Mouse (Mus musculus) hindlimb bud, embryonic 11.5 days (tissue): ENCODE measurements at regions not wholly inside any gene's neighbourhood (a gene's known extent, or its start where the extent isn't known, plus 50 kb on each side); places are given as distances from the start of the nearest gene placed in this dataset.
"Not testable (repeated sequence)": the region's sequence is repeated elsewhere in the genome, so short reads cannot be mapped to it uniquely, and the experiment has no call there.

Experiments
- DNase-seq: peaks from one replicate; pipeline ENCODE4 v3.0.0-alpha.2; 2012; ENCODE audit warnings: low read depth, low spot score; ENCODE audit errors: extremely low spot score

DNA sequence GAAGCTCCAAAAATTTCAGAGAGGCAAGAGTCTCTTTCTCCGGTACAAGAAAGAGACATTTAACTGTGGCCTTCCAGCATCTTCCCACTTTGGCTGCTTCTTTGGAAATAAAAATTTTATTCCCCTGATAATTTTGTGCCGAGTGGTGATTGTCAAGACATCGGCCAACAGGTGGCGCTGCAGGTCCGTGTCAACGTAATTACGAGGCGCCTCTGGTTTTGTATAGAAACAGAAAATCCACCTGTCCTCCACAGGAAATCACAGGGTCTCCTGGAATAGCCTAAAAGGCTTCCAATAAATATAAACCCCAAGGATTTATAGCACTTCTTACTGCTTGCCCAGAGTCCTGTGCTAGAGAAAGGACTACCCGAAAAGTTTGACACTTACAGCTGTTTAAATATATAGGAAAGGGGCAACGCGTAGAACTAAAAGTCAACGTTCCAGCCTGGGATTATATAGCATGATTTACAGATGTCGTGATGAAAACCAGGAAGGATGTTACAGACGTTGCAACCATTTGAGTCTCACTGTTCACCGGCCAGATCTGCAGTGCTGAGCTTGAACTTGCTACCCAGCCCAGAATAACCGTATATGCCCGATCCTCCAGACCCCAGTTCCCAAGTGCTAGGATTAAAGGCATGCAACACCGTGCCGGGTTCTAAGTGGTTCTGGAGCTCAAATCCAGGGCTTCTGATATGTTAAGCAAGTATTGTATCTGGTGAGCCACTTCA is 251.3 kb upstream of the Tgfbr2 start:
- peak; percentile 80 for DNase-seq

DNA sequence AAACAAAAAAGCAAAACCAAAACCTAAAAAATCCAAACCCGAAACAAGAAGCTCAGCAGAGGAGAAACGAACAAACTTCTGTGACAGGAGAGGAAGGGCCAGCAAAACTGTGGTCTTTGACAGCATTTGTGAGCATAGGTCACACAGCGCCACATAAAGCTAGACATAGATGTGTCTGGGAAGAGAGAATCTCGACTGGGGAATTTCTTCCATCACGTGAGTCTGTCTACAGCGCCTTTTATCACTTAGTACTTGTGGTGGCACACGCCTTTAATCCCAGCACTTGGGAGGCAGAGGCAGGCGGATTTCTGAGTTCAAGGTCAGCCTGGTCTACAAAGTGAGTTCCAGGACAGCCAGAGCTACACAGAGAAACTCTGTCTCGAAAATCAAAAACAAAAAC is 250.2 kb upstream of the Tgfbr2 start:
- not testable (repeated sequence) for DNase-seq

DNA sequence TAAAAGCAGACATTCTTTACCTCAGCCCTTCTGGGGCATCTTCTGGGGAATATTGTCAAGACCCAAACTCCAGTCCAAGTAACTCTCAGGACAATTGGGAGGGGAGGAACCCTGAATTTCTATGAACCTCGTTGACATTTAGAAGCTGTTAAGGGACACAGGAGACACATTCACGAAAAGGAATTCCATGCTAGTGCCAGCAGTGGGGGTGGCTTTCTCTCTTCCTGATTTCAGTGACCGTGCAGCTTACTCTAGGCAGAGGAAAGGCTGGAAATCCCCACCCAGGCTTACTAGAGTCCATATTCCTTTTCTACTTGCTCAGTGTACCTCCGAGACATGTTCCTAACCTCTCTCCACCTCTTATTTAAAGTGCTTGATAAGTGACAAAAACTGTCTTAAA is 239.9 kb upstream of the Tgfbr2 start:
- DNase-seq = no peak

DNA sequence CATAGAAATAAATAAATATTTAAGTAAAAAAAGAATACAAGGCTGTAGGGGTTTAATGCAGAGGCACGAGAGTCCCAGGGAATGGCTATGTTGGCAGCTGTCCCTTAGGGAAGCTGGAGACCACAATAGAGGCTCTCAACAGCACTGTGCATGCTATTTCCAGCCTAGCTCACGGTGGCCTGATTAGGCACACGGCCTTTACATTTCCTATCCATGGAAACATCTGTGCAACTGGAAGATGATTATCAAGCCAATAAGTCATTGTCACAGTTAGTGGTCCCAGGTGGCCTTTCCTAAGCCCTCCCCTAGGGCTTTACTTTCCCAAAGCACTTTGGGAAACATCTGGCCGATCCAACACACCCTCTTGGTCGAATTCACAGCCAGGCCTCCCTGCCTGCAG is 235.9 kb upstream of the Tgfbr2 start:
- DNase-seq = no peak

DNA sequence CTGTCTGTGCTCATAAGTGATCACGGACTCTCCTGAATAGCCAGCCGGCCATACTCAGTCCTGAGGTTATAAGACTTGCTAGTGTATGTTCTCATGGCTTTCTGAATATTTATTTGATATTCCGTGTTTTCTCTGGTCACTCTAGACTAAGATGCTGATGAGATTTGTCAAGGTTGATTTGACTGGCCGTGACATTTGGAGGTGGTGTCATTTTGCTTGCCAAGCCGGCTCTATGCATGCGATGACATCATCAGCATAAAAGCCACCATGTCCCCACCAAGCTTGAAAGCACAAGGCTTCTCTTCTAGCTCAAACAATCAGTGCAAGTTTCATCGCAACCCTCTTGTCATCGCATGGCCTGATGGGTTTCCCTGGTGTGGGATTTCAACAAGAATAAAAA is 235.3 kb upstream of the Tgfbr2 start:
- DNase-seq = no peak

DNA sequence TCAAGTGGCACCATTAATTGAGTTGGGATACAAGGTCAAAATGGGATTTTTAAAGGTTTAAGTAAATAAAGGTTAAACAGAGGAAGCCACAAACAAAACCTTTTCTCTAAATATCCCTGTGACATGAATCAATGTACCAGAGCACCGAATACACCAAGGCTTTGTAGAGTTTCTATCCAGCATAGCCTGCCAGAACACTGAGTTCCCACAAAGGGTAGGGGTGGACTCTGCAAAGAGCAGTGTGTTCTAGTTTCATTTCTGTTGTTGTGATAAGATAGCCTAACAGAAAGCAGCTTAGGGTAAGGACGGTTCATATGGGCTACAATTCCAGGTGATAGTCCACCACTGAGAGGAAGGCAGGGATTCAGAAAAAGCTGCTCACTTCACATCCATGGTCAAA is 233.0 kb upstream of the Tgfbr2 start:
- DNase-seq = no peak

DNA sequence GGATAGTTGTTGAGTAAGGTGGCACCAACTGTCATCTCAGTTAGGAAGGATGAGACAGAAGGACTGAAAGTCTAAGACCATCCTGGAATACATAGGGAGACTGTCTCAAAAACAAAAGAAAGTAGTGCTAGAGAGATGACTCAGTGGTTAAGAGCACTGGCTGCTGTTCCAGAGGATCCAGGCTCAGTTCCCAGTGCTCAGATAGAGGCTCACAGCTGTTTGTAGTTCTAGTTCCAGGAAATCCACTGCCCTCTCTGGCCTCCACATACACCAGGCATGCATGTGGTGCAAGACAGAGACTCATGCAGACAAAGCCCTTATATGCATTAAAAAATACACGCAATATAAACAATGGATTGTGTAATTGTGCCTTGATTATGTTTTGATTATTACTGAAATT is 229.9 kb upstream of the Tgfbr2 start:
- DNase-seq = no peak

DNA sequence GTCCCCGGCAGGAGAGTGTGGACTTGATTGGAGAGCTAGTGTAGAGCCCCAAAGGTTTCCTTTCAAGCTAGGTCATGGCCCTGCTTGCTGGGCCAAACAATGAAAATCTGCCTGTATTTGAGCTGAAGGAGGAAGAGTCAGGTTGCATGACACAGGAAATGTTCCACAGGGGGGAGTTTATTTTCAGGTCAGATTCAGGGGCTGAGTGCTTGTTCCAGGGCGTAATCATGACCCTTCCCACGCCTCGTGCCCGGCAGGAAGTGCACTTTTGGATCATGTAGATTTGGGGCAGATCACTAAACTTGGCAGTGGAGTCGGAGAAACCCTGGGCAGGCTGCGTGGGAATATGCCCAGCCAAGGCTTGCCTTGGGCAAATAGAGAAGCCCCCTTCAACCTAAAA is 226.7 kb upstream of the Tgfbr2 start:
- no peak for DNase-seq

DNA sequence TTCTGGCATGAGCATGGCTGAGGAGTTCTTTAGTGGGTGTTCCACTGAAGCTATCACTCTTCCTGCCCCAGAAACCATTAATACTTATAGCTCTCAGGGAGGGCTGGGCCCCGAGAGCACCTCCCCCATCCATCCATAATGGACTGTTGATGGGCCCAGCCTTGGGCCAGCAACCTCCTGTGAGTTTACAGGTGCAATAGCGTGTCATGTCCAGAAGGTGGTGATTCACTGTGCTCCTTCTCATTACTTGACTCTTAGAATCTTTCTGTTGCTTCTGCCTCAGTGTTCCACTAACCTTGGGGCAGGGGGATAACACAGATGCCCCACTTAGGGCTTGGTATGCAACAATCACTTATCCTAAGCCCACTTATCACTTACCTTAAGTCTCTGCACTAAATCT is 225.1 kb upstream of the Tgfbr2 start:
- no peak for DNase-seq

DNA sequence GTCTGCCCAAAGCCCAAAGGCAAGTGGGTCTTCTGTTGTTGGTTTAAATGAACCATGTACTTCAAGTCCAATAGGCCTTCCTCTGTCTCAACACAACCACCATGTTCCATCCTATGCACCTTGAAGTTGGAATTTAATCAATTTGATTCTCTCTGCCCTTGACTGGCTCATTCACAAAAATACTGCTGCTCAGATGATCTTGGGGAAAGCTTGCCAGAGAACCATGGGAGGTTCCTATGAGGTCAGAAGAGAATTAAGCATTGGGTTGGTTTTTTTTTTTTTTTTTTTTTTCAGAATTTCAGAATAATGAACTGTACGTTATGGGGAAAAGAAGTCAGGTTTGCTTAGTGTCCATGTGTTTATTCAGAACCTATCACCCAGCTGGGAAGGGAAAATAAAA is 224.1 kb upstream of the Tgfbr2 start:
- DNase-seq = no peak

DNA sequence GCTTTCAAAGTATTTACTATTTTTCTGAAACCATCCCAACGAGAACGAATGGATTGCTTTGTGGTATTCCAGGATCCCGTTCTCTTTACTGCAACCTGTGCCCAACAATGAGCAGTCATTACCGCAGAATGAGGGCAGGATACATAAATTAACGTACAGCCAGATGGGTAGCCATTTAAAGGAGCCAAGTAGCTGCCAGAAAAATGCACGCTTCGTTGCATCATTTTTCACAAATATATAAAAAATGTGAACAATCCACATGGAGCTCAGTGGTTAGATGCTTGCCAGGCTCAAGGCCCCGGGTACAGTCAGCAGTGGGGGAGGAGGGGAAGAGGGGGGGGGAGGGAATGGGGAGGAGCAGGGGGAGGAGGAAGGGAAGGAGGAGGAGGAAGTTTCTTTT is 217.1 kb upstream of the Tgfbr2 start:
- DNase-seq = no peak

DNA sequence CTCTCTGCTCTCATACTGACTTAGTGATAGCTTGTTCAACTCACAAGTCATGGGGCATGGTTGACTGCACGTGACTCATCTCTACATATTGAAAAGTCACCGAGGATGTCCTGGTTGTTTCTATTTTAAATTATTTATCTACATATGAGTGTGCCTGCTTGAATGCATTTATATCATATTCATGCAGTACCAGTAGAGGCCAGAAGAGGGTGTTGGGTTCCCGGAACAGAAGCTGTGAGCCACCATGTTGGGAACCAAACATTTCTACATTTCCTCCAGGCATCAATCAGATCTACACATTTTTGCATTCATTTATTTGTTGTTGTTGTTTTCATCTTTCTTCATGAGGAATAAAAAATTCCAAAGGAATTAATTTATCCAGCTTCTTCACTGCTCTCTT is 214.6 kb upstream of the Tgfbr2 start:
- DNase-seq = no peak

DNA sequence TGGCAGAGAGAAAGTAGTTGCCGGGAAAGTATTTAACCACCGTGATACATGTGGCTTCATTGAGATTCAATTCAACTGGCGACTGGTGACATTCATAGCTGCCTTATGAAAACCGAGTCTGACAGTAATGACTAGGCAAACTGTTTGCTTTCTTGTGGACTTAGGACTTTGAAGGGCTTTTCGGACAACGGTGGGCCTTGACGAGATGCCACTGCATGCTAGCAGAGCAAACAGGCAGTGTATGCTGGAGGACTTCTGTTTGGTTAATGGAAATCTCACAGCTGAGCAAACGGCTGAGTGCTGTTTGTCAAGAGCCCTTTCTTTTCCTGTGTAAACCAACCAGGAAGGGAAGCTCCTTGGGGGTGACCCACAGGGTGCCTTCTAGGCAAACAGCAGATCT is 213.7 kb upstream of the Tgfbr2 start:
- DNase-seq = no peak

DNA sequence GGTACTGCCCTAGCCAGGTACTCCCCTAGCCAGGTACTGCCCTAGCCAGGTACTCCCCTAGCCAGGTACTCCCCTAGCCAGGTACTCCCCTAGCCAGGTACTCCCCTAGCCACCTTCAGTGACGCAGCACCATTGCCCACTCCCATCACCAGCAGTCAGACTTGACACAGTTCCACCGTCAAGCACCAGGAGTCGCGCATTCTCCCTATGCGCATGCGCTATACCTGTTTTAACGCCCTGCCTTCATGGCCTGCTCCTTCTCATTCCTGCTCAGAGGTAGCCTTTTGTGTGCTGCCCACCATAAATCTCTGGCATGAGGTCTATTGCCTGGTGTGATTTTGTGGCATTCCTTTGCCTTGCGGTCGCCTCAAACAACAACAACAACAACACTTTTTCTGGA is 212.9 kb upstream of the Tgfbr2 start:
- no peak for DNase-seq

DNA sequence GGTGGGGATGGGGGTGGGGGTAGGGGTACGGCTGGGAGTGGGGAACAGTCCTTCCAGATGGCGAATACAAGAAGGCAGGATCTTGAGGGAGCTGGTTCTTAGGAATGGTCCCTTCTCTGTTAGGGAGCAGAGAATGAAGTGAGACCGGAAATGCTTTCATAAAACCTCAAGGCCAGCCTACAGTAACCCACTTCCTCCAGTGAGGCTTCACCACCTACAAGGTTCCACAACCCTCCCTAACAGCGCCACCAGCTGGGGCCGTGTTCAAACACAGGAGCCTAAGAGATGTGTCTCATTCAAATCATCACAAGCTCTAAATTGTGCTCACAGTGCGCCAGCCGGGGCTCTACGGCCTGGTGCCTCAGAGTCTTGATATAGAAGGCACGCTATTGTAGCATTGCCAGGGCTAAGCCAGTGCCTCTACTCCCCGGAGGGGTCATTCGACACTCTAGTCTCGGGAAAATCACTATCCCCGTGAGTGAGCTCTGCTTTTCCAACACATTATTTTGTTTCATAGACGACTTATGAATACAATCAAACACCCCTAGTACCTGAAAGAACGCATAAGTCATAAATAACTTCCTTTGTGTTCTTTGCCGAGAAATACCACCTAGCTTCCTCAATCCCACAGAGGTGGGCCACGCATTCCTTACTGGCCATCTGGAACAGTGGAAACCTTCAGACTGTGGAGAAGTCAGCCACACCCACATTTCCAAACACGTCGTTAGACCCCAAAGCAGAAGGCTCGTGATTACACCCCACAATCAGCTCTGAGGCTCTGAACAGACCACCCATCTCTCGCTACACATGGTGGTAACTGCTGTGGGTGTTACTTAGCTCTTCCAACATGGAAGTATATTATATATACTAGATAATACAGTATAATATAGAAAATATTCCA is 209.3 kb upstream of the Tgfbr2 start:
- DNase-seq = peak; percentile 18

DNA sequence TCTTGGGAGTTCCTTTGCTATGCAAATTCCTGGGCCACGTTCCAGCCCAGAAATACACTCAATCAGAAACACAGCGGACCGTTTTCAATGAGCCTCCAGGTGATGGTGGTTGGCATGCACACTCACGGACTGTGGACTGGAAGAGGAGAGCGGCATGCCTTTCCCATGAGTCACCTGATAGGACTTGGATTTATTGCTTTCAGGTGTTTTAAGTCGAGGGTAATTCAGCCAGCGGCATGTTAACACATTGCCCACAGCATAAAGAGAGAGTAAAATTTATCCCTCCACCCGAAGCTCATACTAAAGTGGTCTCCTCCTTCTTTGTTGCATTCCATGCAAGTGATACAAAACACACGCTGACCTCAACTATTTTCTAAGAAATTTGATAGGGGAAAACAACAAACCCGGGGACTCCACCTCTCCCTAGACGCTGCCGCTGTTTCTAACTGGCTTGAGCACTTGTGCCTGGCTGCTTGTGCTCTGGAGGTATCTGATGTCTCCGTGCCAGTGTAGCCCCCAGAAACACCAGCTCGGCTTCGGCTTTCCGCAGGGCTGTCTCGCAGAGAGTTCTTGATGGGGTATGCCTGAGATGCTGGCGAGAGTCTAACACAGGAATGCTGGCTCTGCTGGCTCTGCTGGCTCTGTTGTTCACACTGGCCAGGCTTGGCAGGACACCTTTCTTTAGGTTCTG is 208.4 kb upstream of the Tgfbr2 start:
- DNase-seq = peak; percentile 75

DNA sequence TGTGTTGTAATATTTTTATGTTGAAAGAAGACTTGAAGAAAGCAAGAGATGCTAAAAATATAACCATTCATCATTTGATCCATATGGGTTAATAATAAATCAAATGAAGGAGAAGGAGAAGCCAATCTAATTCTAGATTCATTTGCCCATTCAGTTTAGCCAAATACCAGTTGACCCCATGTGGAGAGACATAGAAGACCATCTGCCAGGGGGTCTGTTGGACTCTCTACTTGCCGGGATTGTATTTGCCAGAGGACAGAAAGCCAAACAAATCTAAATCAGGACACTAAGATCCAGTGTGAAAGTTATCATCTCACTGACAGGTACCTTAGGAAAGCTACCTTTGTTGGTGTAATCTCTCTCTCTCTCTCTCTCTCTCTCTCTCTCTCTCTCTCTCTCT is 202.5 kb upstream of the Tgfbr2 start:
- no peak for DNase-seq

DNA sequence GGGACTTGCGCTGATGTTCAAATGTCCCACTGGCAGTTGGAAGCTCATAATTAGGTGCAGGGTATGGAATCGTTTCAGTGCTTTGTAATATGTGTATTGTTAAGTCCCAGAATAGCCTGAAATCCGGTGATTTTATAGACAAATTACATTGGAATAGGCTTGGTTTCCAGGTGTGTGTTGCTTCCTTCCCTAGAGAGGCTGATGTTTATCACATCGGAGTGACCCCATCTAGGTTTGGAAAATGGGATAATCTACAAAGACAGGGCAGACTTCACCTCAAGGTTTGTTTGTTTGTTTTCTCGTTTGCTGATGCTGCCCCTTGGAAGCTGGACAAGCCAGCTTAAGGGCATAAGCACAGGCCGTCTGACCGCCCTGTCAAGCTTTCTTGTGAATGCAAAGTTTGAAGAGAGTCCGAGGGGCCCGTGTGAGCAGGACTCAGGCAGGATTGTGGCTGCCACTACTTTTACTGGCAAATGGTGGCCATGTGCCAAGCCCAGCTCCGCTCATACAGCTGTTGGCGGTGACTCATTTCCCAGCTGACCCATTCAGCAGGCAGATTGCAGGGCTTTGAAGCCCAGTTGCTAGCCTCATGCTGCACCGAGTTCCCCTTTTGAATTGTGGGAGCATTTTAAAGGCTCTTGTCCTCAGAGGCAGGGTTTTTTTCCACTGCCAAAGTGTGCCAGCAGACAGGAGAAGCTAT is 200.6 kb upstream of the Tgfbr2 start:
- DNase-seq = no peak

DNA sequence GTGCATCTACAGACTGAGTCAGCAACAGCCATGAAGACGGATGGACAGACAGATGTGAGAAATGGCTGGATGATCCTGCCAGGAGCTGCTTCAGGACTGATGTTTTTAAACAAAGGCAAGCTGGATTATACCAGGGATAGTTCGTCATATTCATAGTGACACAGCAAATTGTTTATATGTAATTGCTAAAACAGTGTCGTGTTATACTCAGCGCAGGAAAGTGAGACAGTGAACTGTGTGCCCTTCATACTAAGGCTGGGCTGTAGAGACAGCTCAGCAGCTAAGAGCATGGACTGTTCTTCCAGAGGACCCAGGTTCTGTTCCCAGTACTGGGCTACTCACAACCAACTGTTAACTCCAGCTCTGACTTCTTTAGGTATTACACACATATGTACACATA is 199.2 kb upstream of the Tgfbr2 start:
- DNase-seq = no peak

DNA sequence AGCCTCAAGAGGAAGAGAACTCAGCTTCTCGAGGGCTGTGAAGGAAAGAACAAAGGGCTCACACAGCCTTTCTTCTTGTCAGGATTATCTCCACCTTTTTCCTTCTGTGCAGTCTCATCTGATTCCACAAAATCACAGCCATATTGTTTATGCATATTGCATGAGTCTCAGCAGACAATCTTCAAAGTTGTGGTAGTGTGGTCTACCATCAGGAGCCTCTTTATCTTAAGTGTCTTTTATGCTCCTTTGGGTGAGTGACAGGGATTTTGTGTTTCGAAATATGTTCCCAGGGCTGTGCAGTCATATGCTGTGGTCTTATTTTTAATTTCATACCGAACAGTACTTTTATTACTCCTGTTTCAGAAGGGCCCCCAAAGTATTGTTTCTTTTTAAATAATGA is 198.2 kb upstream of the Tgfbr2 start:
- no peak for DNase-seq

DNA sequence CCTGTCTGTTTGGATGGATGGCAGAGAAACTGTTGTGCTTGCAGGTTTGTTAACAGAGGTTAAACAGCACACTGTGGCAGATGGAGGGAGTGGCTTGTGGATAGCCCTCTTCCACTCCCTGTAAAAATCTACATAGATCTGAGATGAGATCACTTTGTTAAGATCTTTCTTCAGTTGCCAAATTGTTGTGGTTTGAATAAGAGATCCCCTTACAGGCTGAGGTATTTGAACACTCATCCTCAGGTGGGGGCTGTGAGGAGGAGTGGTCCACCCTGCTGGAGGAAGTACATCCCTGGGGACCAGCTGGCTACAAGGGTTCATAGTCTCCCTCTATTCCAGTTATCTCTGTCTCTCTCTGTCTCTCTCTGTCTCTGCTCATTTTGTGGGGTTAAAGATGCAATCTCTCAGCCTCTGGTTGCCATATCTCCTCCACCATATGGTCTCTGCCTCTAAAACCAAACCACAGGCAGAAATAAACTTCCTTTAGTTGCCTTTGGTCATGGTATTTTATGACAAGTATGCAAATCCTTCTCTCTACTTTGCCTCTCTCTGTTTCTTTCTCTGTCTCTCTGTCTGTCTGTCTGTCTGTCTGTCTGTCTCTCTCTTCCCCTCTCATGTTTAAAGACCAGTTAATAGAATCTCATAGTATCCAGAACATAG is 194.0 kb upstream of the Tgfbr2 start:
- no peak for DNase-seq
